Mouse (Mus musculus): Measurements from ENCODE around the gene Lrrc1.

DNA sequence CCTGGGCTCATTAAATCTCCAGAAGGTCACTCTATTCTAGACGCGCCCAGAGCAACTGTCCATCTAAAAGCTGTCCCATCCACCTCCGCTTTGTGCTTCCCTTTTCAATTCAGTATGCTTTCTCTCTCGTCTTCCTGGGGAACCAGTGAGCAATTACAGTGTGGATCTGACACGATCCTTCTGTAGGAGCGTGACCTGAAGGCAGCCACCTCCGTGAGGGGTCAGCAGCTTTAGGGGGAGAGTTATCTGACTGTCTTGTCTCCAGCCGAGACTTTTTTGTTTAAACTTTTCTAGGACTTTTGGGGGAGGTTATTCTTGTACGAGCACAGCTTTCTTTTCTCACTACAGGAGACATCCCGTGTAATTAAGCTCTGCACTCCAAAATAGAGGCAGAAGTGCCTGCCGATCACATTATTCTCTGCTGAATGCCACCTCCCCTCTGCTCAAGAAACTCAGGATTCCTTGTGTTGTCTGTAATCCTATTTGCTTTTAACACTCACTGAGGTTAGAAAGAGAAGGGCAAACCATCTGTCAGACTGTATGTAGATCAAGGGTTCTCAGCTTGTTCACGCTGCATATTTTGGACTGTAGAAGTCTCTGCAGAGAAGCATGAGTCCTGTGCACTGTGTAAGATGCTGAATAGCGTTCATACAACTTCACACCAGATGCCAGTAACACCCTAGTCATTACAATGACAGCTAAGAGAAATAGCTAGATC, 24.3 kb upstream of the Lrrc1 start:
- TF ChIP-seq EP300 (IDR thresholded peaks at IDR 0.05; ENCODE audit: insufficient read depth, low read depth, low read length) (no peak), CTCF (IDR thresholded peaks at IDR 0.05) (no peak), POLR2A (IDR thresholded peaks at IDR 0.05; ENCODE audit: insufficient read depth, low read depth, low read length) (no peak)

Data from heart, adult 2 months (tissue).